Mouse (Mus musculus) midbrain, embryonic 12.5 days (tissue): ENCODE results near the gene Ppil6. TPM values are rescaled to one million over a fixed set of nuclear protein-coding genes. Genes with fewer than 3 reads are reported as not detected.
A peak's percentile ranks its signal among the peaks of the same experiment; 100 is the strongest.

Source experiments
- ATAC-seq: fragments of 200-750 bp; cut with Nextera tagmentation; 2 replicates; pipeline ENCODE4 v1.8.0; 2017; ENCODE audit warnings: low read depth, moderate TSS enrichment, moderate library complexity; ENCODE audit not compliant: low FRiP score
- H3K27ac ChIP-seq: fragments of 300-500 bp; sonication (generic); replicated peaks from 2 replicates; pipeline ENCODE4 v1.5.1; 2016; ENCODE audit warnings: mild to moderate bottlenecking
- H3K27me3 ChIP-seq: fragments of 300-500 bp; sonication (generic); 2 replicates; pipeline ENCODE4 v1.6.1; 2016; ENCODE audit warnings: mild to moderate bottlenecking
- H3K36me3 ChIP-seq: fragments of 300-500 bp; sonication (generic); 2 replicates; pipeline ENCODE4 v1.6.1; 2016
- H3K4me1 ChIP-seq: fragments of 300-500 bp; sonication (generic); 2 replicates; pipeline ENCODE4 v1.6.1; 2016
- H3K4me2 ChIP-seq: fragments of 300-500 bp; sonication (generic); replicated peaks from 2 replicates; pipeline ENCODE4 v1.6.1; 2016; ENCODE audit warnings: mild to moderate bottlenecking, moderate library complexity
- H3K4me3 ChIP-seq: fragments of 300-500 bp; sonication (generic); 2 replicates; pipeline ENCODE4 v1.5.1; 2016; ENCODE audit warnings: mild to moderate bottlenecking
- H3K9ac ChIP-seq: fragments of 300-500 bp; sonication (generic); replicated peaks from 2 replicates; pipeline ENCODE4 v1.6.1; 2016; ENCODE audit warnings: mild to moderate bottlenecking, moderate library complexity
- H3K9me3 ChIP-seq: fragments of 300-500 bp; sonication (generic); 2 replicates; pipeline ENCODE4 v1.6.1; 2016; ENCODE audit warnings: mild to moderate bottlenecking
- WGBS: fragments of 180-500 bp; shearing (Covaris S2); methylation state at CpG from one replicate; pipeline ENCODE4 v1.1.7; 2016; 5-methylcytosine and 5-hydroxymethylcytosine counted together
- polyA plus RNA-seq: library from polyadenylated mRNA; unstranded; fragments of >200 nt; fragmentation: Nextera tagmentation; extraction: Ambion mirVana; gene quantifications from 2 replicates; pipeline ENCODE4 v1.2.1, GENCODE M21; 2016

The Ppil6 gene
- polyA plus RNA-seq, 1 experiment from 2014 or later, result 0.73 TPM

DNA sequence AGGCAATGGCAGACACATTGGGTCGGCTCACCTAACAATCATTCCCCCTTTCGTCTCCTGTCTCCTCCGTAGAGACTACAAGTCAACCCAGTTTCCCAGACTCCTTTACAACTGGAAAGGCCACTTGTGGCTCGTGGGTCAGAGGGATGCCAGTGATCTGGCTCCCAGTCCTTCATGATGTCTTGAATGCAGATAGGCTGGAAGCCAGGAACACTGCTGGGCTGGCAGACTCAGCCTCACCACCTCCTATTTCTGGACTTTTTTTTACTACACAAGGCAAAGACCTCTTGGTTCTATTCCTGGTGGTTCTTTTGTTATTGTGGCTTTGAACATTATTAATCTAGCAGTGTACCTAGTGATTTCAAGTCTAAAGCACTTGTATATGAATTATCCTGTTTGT lies 24.1 kb downstream of the Ppil6 start:
- no peak overlapping the region for H3K4me3 ChIP-seq
- H3K4me1 ChIP-seq, result 0 out of 2 replicates have a peak, but pooled peaks cover 5% of the 10 kb centered on the region
- no peak overlapping the region for H3K9ac ChIP-seq
- no peaks in the 10 kb centered on the region for H3K36me3 ChIP-seq
- H3K9me3 ChIP-seq, result no peaks in the 10 kb centered on the region
- no peaks in the 10 kb centered on the region for H3K27me3 ChIP-seq
- no peak overlapping the region for H3K27ac ChIP-seq
- WGBS, result 74% methylated on average over 4 of the region's 4 CpGs
- no peak overlapping the region for H3K4me2 ChIP-seq
- no peak for ATAC-seq

DNA sequence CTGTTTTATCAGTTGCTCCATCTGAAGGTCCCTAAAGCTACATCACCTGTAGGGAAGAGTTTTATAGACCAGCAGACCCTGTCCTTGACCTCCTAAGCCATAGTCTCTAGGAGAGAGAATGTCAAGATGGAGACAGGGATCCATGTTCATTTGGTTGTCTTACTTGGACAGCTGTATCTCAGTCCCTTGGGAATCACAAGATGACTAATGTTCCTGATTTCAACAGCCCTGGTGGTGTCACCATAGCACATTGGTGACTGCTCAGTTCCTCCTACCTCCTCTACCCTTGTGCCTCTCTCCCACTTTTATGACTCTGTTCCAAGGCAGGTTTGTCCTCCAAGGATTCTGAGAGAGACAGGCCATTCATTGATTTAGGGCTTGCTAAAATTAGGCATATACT lies 24.7 kb downstream of the Ppil6 start:
- no peak for ATAC-seq
- Histone ChIP-seq H3K9me3 (no peaks in the 10 kb centered on the region), H3K27ac (no peak overlapping the region), H3K4me1 (0 out of 2 replicates have a peak, but pooled peaks cover 5% of the 10 kb centered on the region), H3K9ac (no peak overlapping the region), H3K36me3 (no peaks in the 10 kb centered on the region), H3K4me3 (no peak overlapping the region), H3K27me3 (no peaks in the 10 kb centered on the region), H3K4me2 (no peak overlapping the region)

DNA sequence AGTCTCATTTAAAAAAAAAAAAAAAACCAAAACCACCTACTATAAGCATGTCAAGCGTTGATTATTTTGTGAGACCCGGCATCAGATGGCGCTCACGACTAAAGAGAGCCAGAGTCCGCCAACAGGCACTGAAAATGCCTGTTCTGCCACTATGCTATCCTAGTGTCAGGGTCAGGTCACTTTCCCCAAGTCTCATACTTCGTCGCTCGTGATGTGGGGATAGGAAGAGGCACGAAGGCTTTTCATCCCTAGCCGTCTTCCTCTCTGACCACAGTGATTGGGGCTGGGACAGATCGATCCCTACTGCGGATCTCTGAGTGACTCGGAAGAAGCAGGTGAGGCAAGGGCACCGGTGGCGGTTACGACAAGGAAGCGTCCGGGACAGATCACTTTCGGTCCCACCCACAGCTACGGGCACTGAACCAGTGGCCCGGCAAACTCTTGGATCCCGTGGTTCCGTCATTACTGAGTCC lies 28.3 kb downstream of the Ppil6 start:
- Histone ChIP-seq H3K27ac (peak overlapping the region; percentile 96), H3K9me3 (no peaks in the 10 kb centered on the region), H3K36me3 (peaks cover 8% of the 10 kb centered on the region; the same call in 1 of the 2 replicates), H3K4me2 (peak overlapping the region; percentile 82), H3K27me3 (no peaks in the 10 kb centered on the region), H3K4me3 (peak overlapping the region; percentile 92), H3K9ac (peak overlapping the region; percentile 91), H3K4me1 (peaks cover 24% of the 10 kb centered on the region)
- peak; percentile 63 for ATAC-seq
- 0% methylated on average over 23 of the region's 23 CpGs for WGBS

DNA sequence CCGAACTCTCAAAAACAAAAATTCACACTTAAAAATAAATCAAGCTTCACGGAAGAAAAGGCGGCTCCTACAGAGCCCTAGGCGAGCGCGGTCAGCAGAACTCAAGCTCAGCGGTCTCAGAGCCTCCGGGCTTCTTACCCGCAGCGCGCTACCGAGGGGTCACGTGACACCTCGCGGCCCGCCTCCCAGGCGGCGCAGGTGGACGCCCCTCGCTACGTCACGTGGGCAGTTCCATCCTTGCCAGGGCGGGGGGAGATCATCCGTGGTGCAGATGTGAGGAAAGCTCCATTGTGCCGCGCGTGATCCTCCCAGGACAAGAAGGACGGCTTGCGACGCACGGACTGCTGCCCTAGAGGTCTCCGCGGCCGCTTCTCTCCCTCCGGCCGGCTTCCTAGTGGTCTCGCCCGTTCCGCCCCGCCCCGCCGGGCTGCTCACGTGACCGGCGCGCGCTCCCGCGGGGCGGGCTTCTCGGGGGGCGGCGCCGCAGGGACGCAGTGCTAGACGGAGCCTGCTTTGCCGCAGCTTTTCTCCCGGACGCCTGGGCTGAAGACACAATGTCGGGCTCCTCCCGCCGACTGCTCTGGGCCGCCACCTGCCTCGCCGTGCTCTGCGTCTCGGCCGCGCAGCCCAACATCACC lies 28.9 kb downstream of the Ppil6 start, which contains the start of gene Cd164:
Cd164 (plus strand) TSS at position 434 of the 638 bp plus-strand sequence.
- peak within 1 kb of the TSS; percentile 82 for H3K4me2 ChIP-seq
- H3K36me3 ChIP-seq, result peaks cover 13% of the 10 kb centered on the region; the same call in 1 of the 2 replicates
- H3K27me3 ChIP-seq, result no peaks in the 10 kb centered on the region
- peak; percentile 95 for ATAC-seq
- no peaks in the 10 kb centered on the region for H3K9me3 ChIP-seq
- peaks cover 26% of the 10 kb centered on the region for H3K4me1 ChIP-seq
- WGBS, result under 1% methylated on average over 66 of the region's 69 CpGs
- peak within 1 kb of the TSS; percentile 92 for H3K4me3 ChIP-seq
- peak within 1 kb of the TSS; percentile 91 for H3K9ac ChIP-seq
- peak within 1 kb of the TSS; percentile 96 for H3K27ac ChIP-seq

DNA sequence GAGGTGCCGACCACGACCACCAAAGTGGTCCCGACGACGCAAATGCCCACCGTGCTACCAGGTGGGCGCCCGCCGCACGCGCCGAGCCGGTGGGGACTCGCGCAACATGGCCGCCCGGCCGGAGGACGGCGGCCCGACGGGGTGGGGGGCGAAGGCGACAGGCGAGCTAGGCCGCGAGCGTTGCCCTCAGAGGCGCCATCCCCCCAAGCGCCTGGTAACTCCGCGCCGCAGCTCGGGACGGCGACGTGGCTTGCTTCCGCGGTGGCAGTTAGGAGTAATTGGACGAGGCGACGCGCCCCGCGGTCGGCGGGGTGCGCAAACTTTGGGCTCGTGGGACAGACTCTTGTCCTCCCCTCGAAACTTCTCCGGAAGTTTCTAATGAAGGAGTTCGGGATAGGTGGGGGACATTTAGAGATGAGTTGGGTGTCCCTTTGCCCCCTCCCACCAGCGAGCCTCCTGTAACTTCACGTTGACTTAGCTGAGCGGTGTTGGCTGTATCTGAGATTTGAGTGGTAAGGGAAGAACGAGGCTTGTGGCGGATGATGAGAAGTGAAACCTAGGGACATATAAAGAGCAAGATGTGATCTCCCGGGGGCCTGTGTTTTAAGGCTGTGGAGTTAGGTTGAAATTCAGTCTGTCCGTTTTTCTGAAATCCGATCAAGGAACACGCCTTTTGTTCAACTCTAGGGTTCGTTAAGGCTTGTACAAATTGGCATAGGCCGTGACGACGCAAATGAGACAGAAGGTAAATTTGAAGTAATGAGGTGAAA lies 29.6 kb downstream of the Ppil6 start:
- H3K4me3 ChIP-seq, result peak overlapping the region; percentile 92
- H3K4me1 ChIP-seq, result peaks cover 26% of the 10 kb centered on the region
- H3K27me3 ChIP-seq, result no peaks in the 10 kb centered on the region
- peak overlapping the region; percentile 82 for H3K4me2 ChIP-seq
- no peaks in the 10 kb centered on the region for H3K9me3 ChIP-seq
- peaks cover 14% of the 10 kb centered on the region; the same call in 1 of the 2 replicates for H3K36me3 ChIP-seq
- WGBS, result under 1% methylated on average over 65 of the region's 65 CpGs
- ATAC-seq, result peak; percentile 67; the same call in 1 of the 2 replicates
- peak overlapping the region; percentile 91 for H3K9ac ChIP-seq
- H3K27ac ChIP-seq, result peak overlapping the region; percentile 96

DNA sequence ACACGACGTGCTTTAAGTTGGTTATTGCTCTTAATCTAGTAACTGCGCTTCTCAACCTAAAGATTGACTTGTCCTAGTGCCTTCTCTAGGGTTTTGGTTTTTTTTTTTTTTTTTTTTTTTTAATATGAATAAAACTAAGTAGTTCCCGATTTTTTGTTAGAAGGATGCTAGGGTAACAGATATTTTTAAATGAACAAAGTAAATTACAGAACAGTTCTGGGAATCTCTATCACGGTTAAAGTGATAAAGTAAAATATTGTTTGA lies 30.1 kb downstream of the Ppil6 start:
- H3K9ac ChIP-seq, result peak overlapping the region; percentile 91
- H3K9me3 ChIP-seq, result no peaks in the 10 kb centered on the region
- H3K4me2 ChIP-seq, result peak overlapping the region; percentile 82
- H3K27ac ChIP-seq, result no peak overlapping the region
- 7% methylated on average over 5 of the region's 5 CpGs for WGBS
- H3K4me3 ChIP-seq, result peak overlapping the region; percentile 92
- no peak for ATAC-seq
- no peaks in the 10 kb centered on the region for H3K27me3 ChIP-seq
- H3K36me3 ChIP-seq, result peaks cover 17% of the 10 kb centered on the region; the same call in 1 of the 2 replicates
- peaks cover 26% of the 10 kb centered on the region for H3K4me1 ChIP-seq

DNA sequence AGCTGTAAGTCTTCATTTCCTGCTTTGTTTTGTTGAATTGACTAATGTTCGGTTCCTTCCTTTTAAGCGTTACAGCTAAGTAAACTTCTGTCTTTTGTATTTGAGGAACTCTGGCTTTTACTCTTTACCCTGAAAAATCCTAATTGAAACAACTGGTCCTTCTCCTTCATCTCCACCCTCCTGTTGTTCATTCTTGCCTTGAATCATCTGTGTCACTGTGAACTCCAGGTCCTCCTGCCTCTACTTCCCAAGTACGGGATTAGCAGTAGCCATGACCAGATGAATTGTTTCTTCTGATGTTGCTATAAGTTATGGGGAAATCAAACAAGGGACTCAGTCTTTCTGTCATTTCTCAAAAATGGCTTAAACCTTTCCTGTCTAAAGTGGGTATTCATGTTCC lies 33.1 kb downstream of the Ppil6 start:
- Histone ChIP-seq H3K27ac (no peak overlapping the region), H3K4me3 (no peak overlapping the region), H3K9me3 (no peaks in the 10 kb centered on the region), H3K4me2 (no peak overlapping the region), H3K4me1 (peaks cover 21% of the 10 kb centered on the region), H3K36me3 (peaks cover 32% of the 10 kb centered on the region), H3K9ac (no peak overlapping the region), H3K27me3 (no peaks in the 10 kb centered on the region)
- 83% methylated on average over 3 of the region's 3 CpGs for WGBS
- no peak for ATAC-seq

DNA sequence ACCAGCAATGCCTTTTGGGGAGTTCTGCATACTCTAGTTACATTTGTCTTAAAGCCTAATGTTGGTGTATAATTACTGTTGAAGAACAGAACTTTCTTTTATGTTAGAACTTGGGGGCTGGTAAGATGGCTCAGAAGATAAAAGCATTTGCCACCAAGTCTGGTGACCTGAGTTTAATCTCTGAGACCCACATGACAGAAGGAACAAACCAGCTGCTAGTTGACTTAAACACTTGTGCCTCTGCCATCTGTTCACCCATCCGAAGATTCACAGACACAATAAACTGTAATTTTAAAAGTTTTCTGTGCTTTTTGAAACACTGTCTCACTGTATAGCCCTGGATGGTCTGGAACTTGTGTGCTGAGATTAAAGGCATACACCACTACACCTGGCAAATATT lies 35.5 kb downstream of the Ppil6 start:
- no peak for ATAC-seq
- Histone ChIP-seq H3K27me3 (no peaks in the 10 kb centered on the region), H3K9me3 (no peaks in the 10 kb centered on the region), H3K4me3 (no peak overlapping the region), H3K4me1 (peaks cover 19% of the 10 kb centered on the region), H3K4me2 (no peak overlapping the region), H3K36me3 (peaks cover 51% of the 10 kb centered on the region), H3K27ac (no peak overlapping the region), H3K9ac (no peak overlapping the region)
- 72% methylated on average over 1 of the region's 1 CpGs for WGBS

DNA sequence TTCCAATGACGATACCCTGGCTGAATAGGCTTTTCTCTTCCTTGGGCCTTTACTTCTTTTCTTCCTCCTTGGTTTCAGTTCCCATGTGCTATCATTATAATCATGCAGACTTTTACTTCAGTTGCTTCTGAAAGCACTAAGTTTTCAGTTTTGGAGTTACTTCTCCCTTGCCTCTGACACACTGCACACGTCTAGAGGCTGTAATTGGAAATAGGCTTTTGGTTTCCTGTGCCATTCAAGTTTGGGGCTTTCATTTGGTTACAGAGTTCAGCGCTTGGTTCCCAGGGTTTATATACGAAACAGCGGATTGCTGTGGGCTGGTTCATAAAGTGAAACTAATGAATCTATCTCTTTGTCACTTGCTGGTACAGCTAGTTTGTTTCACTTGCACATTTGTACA lies 39.7 kb downstream of the Ppil6 start:
- no peak for ATAC-seq
- no peak overlapping the region for H3K4me3 ChIP-seq
- no peak overlapping the region for H3K9ac ChIP-seq
- H3K27me3 ChIP-seq, result peaks cover 3% of the 10 kb centered on the region; the same call in 1 of the 2 replicates
- H3K4me1 ChIP-seq, result no peaks in the 10 kb centered on the region
- no peaks in the 10 kb centered on the region for H3K9me3 ChIP-seq
- H3K4me2 ChIP-seq, result no peak overlapping the region
- H3K36me3 ChIP-seq, result peaks cover 70% of the 10 kb centered on the region
- 93% methylated on average over 5 of the region's 5 CpGs for WGBS
- H3K27ac ChIP-seq, result no peak overlapping the region

DNA sequence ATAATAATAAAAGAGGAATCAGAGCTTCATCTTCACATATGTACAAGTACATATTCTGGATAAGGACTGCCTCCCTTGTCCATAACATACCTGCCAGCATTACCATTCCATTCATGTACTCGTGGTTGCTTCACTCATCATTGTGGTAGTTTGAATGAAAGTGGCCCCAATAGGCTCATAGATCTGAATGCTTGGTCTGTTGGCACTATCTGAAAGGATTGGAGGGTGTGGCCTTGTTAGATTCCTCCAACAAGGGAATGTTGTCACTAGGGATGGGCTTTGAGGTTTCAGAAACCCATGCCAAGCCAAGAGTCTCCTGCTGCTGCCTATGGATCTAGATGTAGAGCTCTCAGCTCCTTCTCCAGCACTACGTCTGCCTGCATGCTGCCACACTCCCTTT lies 45.8 kb downstream of the Ppil6 start:
- no peak overlapping the region for H3K9ac ChIP-seq
- ATAC-seq, result no peak
- H3K4me3 ChIP-seq, result no peak overlapping the region
- H3K36me3 ChIP-seq, result peaks cover 52% of the 10 kb centered on the region
- 0 out of 2 replicates have a peak, but pooled peaks cover 4% of the 10 kb centered on the region for H3K4me1 ChIP-seq
- H3K4me2 ChIP-seq, result no peak overlapping the region
- peaks cover 18% of the 10 kb centered on the region for H3K27me3 ChIP-seq
- 91% methylated on average over 2 of the region's 2 CpGs for WGBS
- no peak overlapping the region for H3K27ac ChIP-seq
- H3K9me3 ChIP-seq, result no peaks in the 10 kb centered on the region

DNA sequence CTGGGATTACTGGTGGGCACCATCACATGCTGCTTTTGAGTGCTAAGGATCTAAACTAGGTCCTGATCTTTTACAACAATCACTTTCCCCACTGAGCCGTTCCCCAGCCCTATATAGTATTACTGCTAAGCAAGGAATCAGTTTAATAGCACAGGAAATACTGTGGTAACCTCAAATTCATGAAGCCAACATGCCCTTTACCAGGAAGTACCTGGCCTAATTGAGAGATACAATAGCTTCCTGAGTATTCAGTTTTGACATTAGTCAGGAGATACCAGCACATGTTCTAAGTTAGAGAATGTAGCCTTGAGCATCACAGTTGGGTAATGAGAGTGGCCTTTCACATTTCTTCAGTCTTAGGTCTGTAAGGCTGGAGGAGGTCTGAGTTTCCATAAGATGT lies 46.5 kb downstream of the Ppil6 start:
- Histone ChIP-seq H3K9ac (no peak overlapping the region), H3K4me3 (no peak overlapping the region), H3K27me3 (peaks cover 20% of the 10 kb centered on the region), H3K36me3 (peaks cover 46% of the 10 kb centered on the region; the same call in 1 of the 2 replicates), H3K4me1 (0 out of 2 replicates have a peak, but pooled peaks cover 4% of the 10 kb centered on the region), H3K9me3 (no peaks in the 10 kb centered on the region), H3K4me2 (no peak overlapping the region), H3K27ac (no peak overlapping the region)
- ATAC-seq, result no peak
- 84% methylated on average over 1 of the region's 1 CpGs for WGBS
